Mouse (Mus musculus) neural tube, embryonic 14.5 days (tissue): Measurements from ENCODE around the gene Fosl1. TPM values are rescaled to one million over a fixed set of nuclear protein-coding genes. Genes with fewer than 3 reads are reported as not detected.

Source experiments
- ATAC-seq: fragments of 200-750 bp; cut with Nextera tagmentation; 2 replicates; pipeline ENCODE4 v1.8.0; 2017; ENCODE audit warnings: low read depth, mild to moderate bottlenecking, moderate TSS enrichment, moderate library complexity
- H3K27ac ChIP-seq: fragments of 300-500 bp; sonication (generic); 2 replicates; pipeline ENCODE4 v1.5.1; 2014; ENCODE audit warnings: low read depth, mild to moderate bottlenecking, control low read depth, low read length, moderate library complexity, mixed read lengths
- H3K27me3 ChIP-seq: fragments of 300-500 bp; sonication (generic); 2 replicates; pipeline ENCODE4 v1.6.1; 2014; ENCODE audit warnings: low read length; ENCODE audit not compliant: control insufficient read depth, insufficient read depth
- H3K36me3 ChIP-seq: fragments of 300-500 bp; sonication (generic); 2 replicates; pipeline ENCODE4 v1.6.1; 2014; ENCODE audit warnings: low read length, mixed read lengths; ENCODE audit not compliant: control insufficient read depth, insufficient read depth
- H3K4me1 ChIP-seq: fragments of 300-500 bp; sonication (generic); 2 replicates; pipeline ENCODE4 v1.6.1; 2014; ENCODE audit warnings: low read length; ENCODE audit not compliant: control insufficient read depth, insufficient read depth
- H3K4me2 ChIP-seq: fragments of 300-500 bp; sonication (generic); 2 replicates; pipeline ENCODE4 v1.6.1; 2014; ENCODE audit warnings: mild to moderate bottlenecking, low read depth, low read length, control low read depth
- H3K4me3 ChIP-seq: fragments of 300-500 bp; sonication (generic); 2 replicates; pipeline ENCODE4 v1.5.1; 2014; ENCODE audit warnings: low read depth, low read length, control low read depth, mixed read lengths
- H3K9ac ChIP-seq: fragments of 300-500 bp; sonication (generic); replicated peaks from 2 replicates; pipeline ENCODE4 v1.6.1; 2014; ENCODE audit warnings: low read depth, mild to moderate bottlenecking, control low read depth, low read length, mixed read lengths
- H3K9me3 ChIP-seq: fragments of 300-500 bp; sonication (generic); 2 replicates; pipeline ENCODE4 v1.6.1; 2016; ENCODE audit warnings: low read length; ENCODE audit not compliant: control insufficient read depth
- WGBS: fragments of 180-500 bp; shearing (Covaris S2); extraction: QIAGEN DNeasy Blood & Tissue Kit; methylation state at CpG from one replicate; pipeline ENCODE4 v1.1.7; 2014; 5-methylcytosine and 5-hydroxymethylcytosine counted together
- polyA plus RNA-seq: library from polyadenylated mRNA; unstranded; fragments of >200 nt; fragmentation: Nextera tagmentation; extraction: Ambion mirVana; gene quantifications from 2 replicates; pipeline ENCODE4 v1.2.1, GENCODE M21; 2014

Gene Fosl1
- polyA plus RNA-seq, 1 experiment from 2014 or later: not detected

- Histone ChIP-seq H3K4me1 (peaks cover 10% of the 10 kb centered on the region; the same call in 1 of the 2 replicates), H3K9ac (no peak overlapping the region), H3K27me3 (peaks cover 41% of the 10 kb centered on the region), H3K27ac (no peak overlapping the region), H3K9me3 (no peaks in the 10 kb centered on the region), H3K4me2 (peak overlapping the region; percentile 95), H3K4me3 (peak overlapping the region; percentile 45), H3K36me3 (no peaks in the 10 kb centered on the region)
- no peak for ATAC-seq
- 7% methylated on average over 36 of the region's 36 CpGs for WGBS
Observed at GRCm38 (mm10) chr19:5448354-5449150, 1.2 kb downstream of the Fosl1 start.

- Histone ChIP-seq H3K4me1 (peaks cover 10% of the 10 kb centered on the region; the same call in 1 of the 2 replicates), H3K9me3 (no peaks in the 10 kb centered on the region), H3K4me2 (no peak overlapping the region), H3K4me3 (no peak overlapping the region), H3K27me3 (peaks cover 41% of the 10 kb centered on the region), H3K36me3 (no peaks in the 10 kb centered on the region), H3K9ac (no peak overlapping the region), H3K27ac (no peak overlapping the region)
- WGBS: 85% methylated on average over 3 of the region's 3 CpGs
- ATAC-seq: no peak
Observed at GRCm38 (mm10) chr19:5449673-5450072, 2.3 kb downstream of the Fosl1 start.

GRCm38 (mm10) chr19:5451766-5452165 lies 4.4 kb downstream of the Fosl1 start:
- H3K27me3 ChIP-seq: peaks cover 36% of the 10 kb centered on the region
- ATAC-seq: no peak
- 73% methylated on average over 6 of the region's 6 CpGs for WGBS

DNA sequence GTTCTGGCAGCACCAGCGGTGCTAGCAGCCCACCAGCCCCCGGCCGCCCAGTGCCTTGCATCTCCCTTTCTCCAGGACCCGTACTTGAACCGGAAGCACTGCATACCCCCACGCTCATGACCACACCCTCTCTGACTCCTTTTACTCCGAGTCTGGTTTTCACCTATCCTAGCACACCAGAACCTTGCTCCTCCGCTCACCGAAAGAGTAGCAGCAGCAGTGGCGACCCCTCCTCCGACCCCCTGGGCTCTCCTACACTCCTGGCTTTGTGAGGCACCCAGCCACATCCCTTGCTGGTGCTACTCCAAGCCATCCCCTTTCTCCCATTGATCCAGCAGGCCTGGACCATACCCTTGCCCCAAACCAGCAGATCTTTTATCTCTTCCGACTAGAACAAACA lies 7.7 kb downstream of the Fosl1 start:
- peak overlapping the region; percentile 97; the same call in 1 of the 2 replicates for H3K4me2 ChIP-seq
- H3K27ac ChIP-seq: no peak overlapping the region
- WGBS: 81% methylated on average over 12 of the region's 12 CpGs
- H3K36me3 ChIP-seq: no peaks in the 10 kb centered on the region
- ATAC-seq: no peak
- peaks cover 3% of the 10 kb centered on the region; the same call in 1 of the 2 replicates for H3K27me3 ChIP-seq
- H3K9ac ChIP-seq: no peak overlapping the region
- H3K4me1 ChIP-seq: peaks cover 24% of the 10 kb centered on the region
- no peaks in the 10 kb centered on the region for H3K9me3 ChIP-seq
- H3K4me3 ChIP-seq: no peak overlapping the region

More at GRCm38 (mm10) chr19:5451766-5452165, 4.4 kb downstream of the Fosl1 start:
- Histone ChIP-seq H3K4me1 (peaks cover 26% of the 10 kb centered on the region), H3K9ac (no peak overlapping the region), H3K9me3 (no peaks in the 10 kb centered on the region), H3K4me3 (no peak overlapping the region), H3K36me3 (no peaks in the 10 kb centered on the region), H3K27ac (no peak overlapping the region), H3K4me2 (no peak overlapping the region)

DNA sequence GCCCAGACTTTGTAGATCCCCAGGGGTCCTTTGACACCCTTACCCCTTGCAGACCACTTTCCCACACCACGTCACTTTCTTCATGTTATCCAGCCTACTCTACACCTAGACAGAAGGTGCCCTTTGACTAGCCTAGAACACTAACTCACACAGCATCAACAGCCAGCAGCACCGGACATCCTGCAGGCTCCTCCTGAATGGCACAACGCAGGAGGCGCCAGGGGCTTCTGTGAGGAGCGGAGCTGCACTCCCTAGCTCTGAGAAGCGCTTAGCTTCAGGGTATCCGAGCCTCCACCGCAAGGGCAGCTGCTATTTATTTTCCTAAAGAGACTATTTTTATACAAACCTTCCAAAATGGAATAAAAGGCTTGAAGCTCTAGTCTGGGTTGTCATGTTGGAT lies 8.2 kb downstream of the Fosl1 start:
- Histone ChIP-seq H3K36me3 (no peaks in the 10 kb centered on the region), H3K27ac (no peak overlapping the region), H3K9me3 (no peaks in the 10 kb centered on the region), H3K4me1 (peaks cover 25% of the 10 kb centered on the region), H3K4me2 (peak overlapping the region; percentile 97), H3K27me3 (0 out of 2 replicates have a peak, but pooled peaks cover 2% of the 10 kb centered on the region), H3K9ac (no peak overlapping the region), H3K4me3 (peak overlapping the region; percentile 84)
- WGBS: 64% methylated on average over 8 of the region's 8 CpGs
- no peak for ATAC-seq

DNA sequence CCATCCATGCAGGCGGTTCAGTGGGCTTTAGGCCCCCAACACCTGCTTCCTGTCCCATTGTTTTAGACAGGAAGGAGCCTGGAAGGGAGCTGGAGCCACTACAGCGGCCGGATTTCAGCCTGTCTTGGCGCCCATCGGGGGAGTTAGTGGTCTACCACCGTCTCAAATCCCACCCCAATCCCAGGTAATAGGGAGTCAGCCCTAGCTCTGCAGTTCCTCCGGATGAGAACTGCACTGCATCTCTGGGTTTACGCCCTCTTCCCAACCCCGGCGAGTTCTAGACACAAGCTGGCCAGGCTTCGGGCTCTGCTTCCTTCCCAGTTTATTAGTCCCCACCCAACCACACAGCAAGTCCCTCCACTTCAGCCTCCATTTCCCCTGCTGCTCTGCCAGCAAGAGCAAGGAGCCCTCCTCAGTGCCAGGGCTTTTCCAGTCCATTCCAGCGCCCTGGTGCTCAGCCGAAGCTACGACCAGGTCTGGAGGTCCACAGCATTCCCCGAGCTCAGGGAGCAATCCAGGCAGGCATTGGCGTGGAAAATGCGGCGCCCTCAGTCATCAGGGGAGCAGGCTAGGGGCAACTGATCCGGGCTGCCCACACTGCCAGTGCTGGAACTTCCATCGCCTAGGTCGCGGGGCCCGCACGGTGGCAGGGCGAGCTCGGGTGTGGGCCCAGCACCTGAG lies 9.0 kb downstream of the Fosl1 start:
- no peak for ATAC-seq
- Histone ChIP-seq H3K4me1 (peaks cover 31% of the 10 kb centered on the region), H3K27ac (peak overlapping the region; percentile 91), H3K4me2 (peak overlapping the region; percentile 97), H3K36me3 (no peaks in the 10 kb centered on the region), H3K9ac (peak overlapping the region; percentile 90), H3K27me3 (no peaks in the 10 kb centered on the region; the same call in 1 of the 2 replicates), H3K9me3 (no peaks in the 10 kb centered on the region), H3K4me3 (peak overlapping the region; percentile 84)
- 3% methylated on average over 26 of the region's 26 CpGs for WGBS

- H3K36me3 ChIP-seq: no peaks in the 10 kb centered on the region
- under 1% methylated on average over 70 of the region's 70 CpGs for WGBS
- peak overlapping the region; percentile 97 for H3K4me2 ChIP-seq
- ATAC-seq: peak; percentile 92
- H3K9ac ChIP-seq: peak overlapping the region; percentile 90
- H3K4me3 ChIP-seq: peak overlapping the region; percentile 84
- H3K27me3 ChIP-seq: no peaks in the 10 kb centered on the region; the same call in 1 of the 2 replicates
- no peaks in the 10 kb centered on the region for H3K9me3 ChIP-seq
- peaks cover 32% of the 10 kb centered on the region for H3K4me1 ChIP-seq
- H3K27ac ChIP-seq: peak overlapping the region; percentile 91
Observed at GRCm38 (mm10) chr19:5456922-5457745, 9.8 kb downstream of the Fosl1 start.

- Histone ChIP-seq H3K4me2 (peak within 1 kb of the TSS; percentile 97), H3K4me3 (peak within 1 kb of the TSS; percentile 84), H3K9ac (peak within 1 kb of the TSS; percentile 90), H3K27ac (peak within 1 kb of the TSS; percentile 91), H3K9me3 (no peaks in the 10 kb centered on the region), H3K36me3 (no peaks in the 10 kb centered on the region), H3K27me3 (no peaks in the 10 kb centered on the region; the same call in 1 of the 2 replicates), H3K4me1 (peaks cover 32% of the 10 kb centered on the region)
- WGBS: 13% methylated on average over 14 of the region's 14 CpGs
- peak; percentile 10; the same call in 1 of the 2 replicates for ATAC-seq
Observed at GRCm38 (mm10) chr19:5457746-5458442, 10.5 kb downstream of the Fosl1 start, which contains the start of gene Ccdc85b. Ccdc85b (minus strand) TSS chr19:5457894.
